Mouse (Mus musculus) thymus, postnatal 10 days (tissue): ENCODE measurements at regions not wholly inside any gene's neighbourhood (a gene's known extent, or its start where the extent isn't known, plus 50 kb on each side); places are given as distances from the start of the nearest gene placed in this dataset.
A peak's percentile ranks its signal among the peaks of the same experiment; 100 is the strongest.

Experiments
- DNase-seq, 2 experiments: peaks; one replicate each; pipeline ENCODE4 v3.0.0; 2021; ENCODE audit warnings: low spot score in 2 of 2

DNA sequence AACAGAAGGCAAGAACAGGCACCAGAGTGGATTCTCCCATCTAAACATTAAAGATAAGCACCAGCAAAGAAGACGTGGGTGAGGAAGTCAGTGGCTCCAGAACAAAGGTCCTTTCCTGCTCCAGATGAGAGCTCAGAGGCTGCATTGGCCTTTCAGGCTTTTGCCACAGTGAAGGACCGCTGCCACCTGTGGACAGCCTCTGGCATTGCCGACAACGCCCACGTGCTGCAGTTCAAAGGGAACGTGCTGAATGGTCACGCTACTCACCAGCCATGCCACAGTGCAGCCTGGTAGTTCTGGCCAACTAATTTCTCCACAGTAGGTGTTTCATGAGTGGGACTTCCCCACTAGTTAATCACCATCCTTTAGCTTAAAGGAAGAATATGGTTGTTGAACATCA, 365.1 kb downstream of the Dmrt2 start:
- peak in 1 of 2 experiments; percentile 2 for DNase-seq

DNA sequence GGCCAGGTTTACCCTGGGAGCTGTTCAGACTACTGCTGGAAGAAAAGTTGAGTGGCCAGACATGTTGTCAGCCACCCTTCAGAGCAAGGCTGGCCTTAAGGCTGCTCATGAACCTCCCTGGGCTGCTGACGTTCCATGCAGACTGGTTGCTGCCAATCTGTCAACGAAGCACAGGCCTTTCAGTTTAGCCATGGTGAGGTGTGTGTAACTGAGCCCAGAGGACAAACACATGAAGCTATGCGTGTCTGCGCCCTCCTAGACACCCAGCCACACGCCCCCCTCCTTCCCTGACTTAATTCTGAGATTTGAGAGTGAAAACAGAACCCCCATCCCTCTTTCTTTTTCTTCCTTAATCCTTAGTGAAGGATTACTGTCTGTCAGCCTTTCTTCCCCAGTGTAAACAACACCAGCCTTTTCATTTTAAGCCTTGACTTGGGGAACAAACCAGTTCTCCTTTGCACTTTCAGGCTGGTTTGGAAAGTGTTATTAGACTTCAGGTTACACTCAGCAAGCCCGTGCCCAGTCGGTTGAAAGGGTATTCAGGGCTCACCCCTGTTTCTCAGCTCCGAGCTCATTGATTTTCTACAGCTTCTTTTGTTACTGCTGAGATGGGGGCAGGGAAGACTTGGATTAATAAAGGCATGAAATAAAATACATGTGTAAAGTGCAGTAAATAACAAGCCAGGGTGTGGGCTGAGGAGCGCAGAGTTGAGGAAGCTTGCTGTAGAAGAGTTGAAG, 379.4 kb downstream of the Dmrt2 start:
- no peak for DNase-seq

DNA sequence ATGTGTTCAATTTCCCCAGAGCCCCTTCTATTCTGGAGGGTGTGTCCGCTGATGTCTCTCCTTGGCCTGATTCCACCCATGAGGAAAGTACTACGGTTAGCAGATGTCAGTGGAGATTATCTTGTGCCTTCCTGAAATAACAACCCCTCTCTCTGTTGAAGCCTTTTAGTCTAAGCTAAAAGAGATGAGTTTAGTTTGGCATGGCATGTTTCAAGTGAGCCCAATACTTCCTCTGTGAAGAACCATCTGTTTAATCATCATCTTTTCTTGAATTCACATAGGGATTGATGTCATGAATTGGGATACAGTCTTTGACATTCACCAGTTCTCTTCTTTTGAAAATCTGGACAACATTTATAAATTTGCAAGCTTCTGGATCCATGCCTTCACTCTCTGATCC, 387.5 kb downstream of the Dmrt2 start:
- DNase-seq: no peak

DNA sequence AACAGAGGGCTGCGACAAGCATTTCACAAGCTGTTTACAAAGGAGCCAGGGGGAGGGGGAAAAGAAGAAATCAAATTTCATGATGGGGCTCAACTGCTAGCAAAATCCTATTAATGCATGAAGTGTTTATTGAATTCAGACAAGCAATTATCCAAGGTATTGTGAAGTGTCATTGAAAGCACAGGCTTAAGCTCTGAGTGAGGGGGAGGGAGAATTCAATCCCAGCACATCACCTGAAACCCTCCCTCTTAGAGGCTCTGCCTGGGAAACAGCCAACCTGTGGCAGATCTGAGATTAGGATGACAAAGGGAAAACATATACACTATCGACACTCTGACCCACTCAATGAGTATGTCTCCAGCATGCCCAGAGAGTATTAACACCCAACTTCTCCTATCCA, 396.3 kb downstream of the Dmrt2 start:
- DNase-seq: no peak

DNA sequence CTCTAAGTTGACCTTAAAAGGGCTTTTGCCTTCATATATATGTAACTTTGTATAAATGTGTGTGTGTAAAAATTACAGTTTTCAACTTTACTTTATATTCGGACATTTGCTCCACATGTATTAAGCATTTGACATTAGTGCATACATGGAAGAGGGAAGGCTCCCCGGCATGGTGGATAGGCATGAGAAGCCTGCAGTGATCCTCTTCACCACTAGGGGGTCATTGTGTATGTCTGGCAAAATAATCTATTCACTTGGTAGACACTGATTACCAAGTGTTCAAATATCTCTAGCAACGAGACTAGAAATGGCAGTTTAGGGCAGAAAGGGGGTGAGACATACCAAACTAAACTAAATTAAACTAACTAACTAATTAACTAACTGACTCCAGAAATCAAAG, 397.7 kb downstream of the Dmrt2 start:
- no peak for DNase-seq

DNA sequence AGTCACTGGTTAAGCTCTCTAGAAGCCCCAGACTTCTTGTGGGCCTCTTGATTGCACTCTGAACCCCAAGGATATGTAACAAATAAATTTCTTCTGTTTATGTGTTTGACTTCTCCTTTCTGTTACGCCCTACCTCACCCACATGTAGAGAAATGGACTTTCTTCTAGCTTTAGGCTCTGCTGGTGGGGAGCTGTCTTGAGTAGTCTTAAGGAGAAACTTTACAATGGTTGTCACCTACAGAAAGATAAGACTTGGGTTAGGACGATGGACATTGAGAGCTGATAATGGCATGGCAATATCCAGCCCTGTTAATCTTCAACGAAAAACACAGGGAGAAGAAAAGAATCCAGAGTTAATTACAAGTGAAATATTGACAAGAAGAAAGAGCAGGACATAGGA, 416.1 kb downstream of the Dmrt2 start:
- DNase-seq: no peak

DNA sequence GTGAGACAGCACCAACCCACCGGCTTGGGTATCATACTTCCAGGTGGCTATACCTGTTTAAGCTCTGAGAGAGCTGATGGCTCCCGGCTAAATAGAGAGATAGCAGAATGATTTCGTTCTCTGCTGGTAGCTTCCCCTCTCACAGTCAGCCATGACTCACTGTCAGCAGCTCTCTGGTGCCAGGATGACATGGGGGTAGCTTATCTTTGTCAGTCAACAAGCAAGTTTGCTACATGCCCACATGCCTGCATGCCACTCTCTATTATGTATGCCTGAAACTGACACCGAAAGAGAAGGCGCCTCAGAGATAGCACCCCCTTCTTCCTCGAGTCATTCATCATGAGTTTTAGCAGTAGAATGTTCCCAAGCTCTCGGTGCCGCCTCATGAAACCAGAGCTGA, 419.2 kb downstream of the Dmrt2 start:
- DNase-seq: no peak

DNA sequence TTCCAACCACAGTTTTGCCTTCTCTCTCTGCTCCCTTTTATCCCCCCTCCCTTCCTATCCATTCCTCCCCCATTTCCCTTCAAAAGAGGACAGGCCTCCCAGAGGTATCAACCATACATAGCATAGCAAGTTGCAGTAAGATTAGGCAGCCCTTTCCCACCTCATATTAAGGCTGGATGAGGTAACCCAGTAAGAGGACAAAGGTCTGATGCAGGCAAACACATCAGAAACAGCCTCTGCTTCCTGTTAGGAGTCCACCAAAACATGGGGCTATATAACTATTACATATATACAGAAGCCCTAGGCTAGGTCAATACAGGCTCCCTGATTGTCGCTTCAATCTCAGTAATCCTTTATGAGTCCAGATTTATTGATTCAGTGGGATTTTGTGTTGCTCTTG, 421.6 kb downstream of the Dmrt2 start:
- DNase-seq: no peak

DNA sequence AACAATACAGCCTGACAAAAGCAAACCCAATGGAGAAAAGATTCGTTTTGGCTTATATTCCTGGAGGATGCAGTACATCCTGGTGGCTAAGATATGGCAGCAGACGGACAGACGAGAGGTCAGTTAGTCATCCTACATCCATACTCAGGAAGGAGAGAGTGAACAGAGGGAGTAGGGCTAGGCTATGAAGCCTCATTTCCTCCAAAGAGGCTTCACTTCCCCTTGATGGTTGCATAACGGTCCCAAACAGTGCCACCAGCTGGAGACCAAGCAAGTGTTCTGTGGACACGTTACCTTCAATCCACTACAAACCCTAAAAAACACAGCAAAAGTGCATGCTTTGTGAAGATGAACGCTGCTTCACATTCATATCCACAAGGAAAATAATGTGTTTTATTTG, 442.1 kb downstream of the Dmrt2 start:
- DNase-seq: no peak

DNA sequence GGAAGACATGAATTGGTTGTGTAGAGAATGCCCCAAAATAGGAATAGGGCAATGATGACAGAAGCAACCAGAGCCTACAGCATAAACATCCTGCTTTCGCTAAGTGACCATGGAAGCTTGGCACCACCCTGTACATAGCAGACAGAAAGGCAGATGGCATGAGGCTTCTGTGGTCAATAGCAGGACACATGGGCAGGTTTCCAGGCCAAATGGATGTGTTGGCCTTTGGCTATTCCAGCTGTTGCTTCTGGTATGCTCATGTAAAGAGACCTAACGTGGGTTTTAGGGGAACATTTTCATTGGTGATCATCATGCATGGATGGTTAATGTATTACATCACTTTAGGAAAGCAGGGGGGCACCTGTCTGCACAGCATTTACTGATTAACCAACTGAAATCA, 456.2 kb downstream of the Dmrt2 start:
- DNase-seq: no peak

DNA sequence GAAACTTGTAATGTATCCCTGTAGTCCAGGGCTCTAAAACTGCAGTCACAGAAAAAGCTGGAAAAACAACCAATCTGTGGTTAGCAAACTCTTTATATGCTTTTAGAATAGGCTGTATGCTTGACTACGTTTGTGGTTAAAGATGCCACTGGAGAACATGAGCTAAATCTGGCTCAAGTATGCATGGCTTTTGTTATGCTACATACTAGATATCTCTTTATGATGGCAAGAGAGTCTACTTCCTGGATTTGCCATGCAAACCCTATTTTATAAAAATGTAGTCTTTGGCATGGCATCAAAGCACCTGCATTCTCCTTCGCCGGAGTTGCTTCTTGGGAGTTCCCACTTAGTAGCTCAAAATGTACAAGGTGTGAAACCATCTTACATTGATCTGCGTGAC, 462.2 kb downstream of the Dmrt2 start:
- DNase-seq: no peak

DNA sequence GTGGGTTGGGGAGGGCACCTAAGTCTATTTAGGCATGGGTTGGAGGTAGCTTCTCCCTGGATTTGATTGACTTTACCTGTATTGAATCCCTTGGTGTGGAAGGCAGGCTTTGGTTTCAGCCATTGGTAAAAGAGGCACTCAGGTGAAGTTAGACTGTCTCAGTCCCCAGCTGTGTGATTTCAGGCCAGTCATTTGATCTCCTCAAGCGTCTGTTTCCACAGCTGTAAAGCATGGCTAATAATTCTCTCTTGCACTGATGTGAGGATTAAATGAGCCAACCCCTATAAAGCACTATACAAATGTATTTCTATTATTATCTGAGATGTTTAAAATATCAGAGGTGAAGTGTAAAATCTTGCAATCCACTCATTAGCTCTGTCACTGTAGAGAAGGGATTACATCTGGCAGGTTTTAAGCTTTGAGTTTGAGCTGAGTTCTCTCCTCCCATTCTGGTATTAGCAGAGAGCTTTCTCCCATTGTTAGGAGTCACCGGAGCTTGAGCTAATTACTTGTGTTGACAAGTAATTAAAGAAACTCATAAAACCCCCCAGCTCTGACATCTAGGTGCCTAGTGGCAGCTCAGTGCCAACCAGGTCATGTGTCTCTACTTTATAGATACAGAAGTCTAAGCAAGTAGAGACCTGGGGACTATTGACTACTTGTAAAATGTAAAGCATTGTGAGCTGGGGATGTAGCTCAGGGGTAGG, 463.3 kb downstream of the Dmrt2 start:
- no peak for DNase-seq

DNA sequence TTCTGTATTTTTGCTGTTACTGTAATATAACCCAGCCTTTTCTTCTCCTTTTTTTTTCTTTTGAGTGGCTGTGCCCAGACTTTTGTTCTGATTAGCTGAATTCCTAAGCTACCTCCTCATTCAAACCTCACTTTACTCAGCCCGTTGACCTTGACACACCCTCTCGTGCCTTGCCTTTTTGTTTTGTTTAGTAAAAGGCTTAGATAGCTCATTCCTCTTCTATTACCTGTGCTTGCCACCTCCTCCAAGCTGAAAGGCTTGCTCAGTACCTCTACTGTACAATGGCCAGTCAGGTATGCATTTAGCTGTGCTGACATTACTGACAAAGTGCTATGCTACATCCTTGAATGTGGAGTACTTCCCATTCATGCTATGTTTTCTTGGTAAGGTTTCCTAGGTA, 464.2 kb upstream of the Smarca2 start:
- no peak for DNase-seq

DNA sequence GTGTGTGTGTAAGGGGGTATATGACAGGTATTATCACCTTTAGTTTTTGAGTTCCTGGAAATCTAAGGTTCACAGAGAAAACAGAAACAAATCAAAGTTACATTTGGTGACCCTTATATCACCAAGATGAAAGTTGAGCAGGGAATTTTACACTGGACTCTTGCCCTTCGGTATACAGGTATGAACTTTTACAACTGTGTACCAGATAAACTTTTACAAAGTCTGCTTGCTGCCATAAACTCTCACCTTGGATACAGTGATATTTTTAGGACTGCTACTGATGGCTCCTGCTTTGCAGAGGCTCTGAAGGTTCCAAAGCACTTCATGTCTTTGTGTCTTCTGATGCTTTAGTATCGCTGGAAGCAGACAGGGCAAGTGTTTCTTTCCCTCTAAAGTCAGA, 461.3 kb upstream of the Smarca2 start:
- DNase-seq: no peak

DNA sequence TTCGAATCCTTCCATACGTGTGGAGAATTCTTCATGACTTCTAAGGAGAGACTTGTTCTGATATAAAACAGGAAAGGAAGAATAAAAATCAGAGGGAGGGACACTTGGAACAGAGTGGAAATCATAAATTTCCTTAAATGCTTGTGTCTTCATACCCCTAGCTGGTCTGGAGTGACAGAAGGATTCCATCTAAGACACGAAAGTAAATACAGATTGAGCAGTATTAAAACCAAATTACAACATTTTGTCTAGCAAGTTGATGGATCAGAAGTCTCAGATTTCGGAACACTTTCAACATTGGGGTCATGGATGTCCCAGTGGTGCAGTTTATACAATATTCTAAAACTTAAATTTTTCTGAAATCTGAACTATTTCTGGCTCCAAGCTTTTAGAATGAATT, 453.6 kb upstream of the Smarca2 start:
- no peak for DNase-seq

DNA sequence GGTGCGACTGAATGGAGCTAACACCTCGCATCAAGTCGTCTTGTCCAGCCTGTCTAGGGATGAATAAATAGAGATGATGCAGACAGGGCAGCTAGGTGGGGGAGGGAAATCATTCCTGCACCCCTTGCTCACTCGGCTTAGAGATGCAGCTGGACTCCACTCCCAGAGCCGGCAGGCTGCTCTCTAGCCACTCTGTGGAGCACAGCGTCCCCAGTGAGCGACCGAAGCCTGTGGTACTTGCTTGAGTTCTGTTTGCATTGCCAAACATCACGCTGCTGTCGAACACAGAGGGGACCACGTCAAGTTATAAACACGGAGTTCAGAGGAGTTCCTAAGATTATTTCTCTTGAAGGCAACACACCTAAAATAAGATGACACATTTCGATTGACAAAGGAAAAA, 439.9 kb upstream of the Smarca2 start:
- DNase-seq: no peak

DNA sequence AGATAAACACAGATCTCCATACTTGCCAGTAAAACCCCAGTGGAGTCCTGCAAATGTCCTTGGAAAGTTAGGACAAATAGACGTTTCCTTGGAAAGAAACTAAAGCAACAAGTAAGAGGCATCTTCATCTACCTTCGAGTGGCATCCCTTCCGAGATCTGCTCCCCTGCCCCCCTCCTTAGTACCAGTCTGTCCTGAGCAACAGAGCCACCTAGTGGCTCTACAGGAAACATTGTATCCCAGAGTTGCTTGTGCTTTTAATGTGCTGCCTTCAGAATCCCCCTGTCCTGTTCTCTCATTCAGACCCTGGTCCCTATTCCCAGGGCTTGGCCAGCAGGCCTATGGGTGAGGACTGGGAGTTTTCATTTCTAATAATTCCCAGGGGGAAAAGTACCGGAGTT, 423.1 kb upstream of the Smarca2 start:
- DNase-seq: peak in 1 of 2 experiments; percentile 7

DNA sequence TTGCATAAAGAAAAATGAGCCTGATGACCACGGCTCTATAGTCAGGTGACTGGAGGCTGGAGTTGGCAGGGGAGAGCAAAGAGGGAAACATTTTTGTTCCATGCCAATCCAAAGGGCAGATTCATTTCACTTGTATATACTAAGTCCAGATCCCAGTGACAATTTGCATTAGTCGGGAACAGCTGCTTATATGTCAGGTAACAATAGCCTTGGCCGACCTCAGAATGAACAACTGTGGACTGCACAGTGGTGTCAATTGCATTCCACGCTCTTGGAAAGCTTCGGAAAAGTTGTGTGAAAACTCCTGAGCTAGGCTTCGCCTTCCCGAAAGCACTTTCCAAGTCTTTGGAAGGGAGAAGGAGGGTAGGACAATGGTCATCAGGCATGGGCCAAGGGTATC, 419.8 kb upstream of the Smarca2 start:
- no peak for DNase-seq

DNA sequence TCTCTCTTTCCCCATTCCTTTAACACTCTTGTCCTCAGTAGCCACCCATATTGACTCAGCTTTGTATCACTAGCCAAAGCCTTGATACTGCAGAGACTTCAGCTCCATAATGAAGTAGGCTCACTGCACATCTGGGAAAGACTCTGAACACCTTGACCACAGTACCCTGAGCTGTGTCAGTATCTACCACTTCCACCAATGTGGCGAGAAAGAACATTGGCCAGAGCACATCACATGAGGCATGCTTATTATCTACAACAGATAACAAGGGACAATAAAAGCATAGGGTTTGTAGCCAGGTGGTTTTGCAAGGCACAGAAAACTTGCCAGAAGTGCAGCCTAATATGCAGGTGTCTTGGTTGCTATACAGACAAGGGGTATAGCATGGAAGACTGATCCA, 414.0 kb upstream of the Smarca2 start:
- DNase-seq: no peak

DNA sequence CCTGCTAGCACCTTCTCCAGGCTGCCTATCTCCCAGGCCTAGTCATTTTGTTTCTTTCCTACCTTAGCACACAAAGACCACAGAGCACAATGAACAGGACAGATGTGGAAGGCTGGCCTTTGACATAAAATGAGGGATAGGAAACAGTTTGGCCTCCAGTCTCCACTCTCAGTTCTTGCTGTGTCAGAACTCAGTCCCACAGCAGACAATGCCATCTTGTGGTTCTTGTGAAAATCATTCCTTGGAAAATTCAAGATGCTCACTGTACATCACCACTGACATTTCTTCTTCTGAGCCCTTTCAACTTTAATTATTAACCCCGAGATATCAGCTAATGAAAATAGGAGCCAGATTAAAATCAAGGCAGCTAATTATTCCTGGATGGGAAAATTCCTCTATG, 411.2 kb upstream of the Smarca2 start:
- no peak for DNase-seq

DNA sequence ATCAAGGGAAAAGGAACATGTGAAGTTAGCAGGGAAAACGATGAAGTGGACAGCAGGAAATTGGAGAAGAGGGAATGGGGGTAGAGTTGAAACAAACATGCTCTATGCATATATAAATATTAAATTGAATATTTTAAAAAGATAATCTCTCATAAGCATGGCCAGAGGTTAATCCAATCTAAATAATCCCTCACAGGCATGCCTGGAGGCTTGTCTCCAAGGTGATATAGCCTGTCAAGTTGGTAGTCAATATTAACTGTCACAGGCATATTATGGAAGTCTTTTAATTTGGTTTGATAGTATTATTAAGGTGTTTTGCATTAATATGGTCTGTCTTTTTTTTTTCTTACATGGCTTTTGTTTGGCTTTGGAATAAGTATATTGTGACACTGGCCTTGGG, 396.1 kb upstream of the Smarca2 start:
- DNase-seq: no peak

DNA sequence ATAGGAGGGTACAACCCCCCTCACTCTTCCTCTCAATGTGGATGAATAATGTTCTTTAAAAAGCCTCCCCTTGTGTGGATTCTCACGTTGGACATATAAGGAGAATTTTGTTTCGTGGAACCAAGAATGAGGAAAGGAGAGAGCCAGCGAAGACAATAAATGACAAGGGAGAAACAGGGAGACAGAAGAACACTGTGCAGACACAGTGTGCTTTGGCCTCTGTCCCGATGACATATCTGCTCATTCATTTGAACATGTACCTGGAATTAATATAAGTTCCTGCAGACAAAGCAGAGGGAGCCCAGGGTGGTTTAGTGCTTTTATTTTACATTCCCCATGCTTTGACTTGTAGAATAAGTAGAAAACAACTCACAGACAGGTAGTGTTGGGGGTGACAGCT, 370.3 kb upstream of the Smarca2 start:
- no peak for DNase-seq

DNA sequence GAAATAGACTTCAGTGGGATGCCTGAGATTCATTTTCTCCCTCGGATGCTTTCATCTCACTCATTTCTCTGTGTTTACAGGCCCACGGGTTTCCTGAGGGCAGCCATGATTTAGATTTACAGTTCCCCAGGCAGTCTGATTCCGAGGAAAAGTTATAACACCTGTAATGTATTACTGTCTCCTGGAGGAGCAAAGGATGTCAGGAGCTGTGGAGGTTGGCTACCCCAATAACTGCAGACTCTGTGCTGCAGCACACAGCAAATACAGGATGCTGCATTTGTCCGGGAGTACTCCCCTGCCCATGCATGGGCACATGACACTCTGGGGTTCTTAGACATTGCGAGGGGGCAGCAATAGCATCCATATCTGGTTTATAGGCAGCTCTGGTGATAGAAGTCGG, 360.8 kb upstream of the Smarca2 start:
- no peak for DNase-seq

DNA sequence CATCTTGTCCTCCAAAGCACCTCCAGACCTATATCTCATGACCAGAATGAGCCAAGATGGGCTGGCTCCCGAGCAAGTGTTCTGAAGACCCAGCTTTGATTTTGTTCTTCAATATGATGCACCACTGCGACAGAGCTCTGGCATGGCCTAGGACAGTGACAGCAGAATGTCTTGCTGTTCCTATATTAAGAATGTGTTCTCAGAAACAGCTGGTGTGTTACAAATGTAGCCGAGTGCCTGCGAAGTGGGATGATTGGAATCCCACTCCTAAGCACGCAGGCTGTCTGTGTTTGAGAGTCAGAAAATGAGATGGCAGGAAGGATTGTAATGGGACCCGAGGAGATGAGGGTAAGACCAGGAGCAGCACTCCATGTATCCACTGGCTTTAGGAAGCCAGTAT, 355.1 kb upstream of the Smarca2 start:
- no peak for DNase-seq
